Mouse (Mus musculus) small intestine, adult 2 months (tissue): ENCODE measurements around the gene Gcc2.

Experiments used
- CTCF ChIP-seq: fragments of 200-500 bp; IDR thresholded peaks from 2 replicates; pipeline ENCODE4 v1.5.1; 2012; ENCODE audit warnings: low read depth, mild to moderate bottlenecking, control low read depth, inconsistent platforms, low read length, moderate library complexity, mixed read lengths; ENCODE audit not compliant: insufficient replicate concordance, insufficient read length; ENCODE audit errors: extremely low read depth
- POLR2A ChIP-seq: fragments of 200-500 bp; IDR thresholded peaks from 2 replicates; pipeline ENCODE4 v1.6.1; 2012; ENCODE audit warnings: low read depth, mild to moderate bottlenecking, control low read depth, inconsistent platforms, low read length, moderate library complexity

- TF ChIP-seq CTCF = no peak
- TF ChIP-seq POLR2A = no peak
These were observed 86.4 kb downstream of the Gcc2 start for GRCm38 (mm10) chr10:58341685-58342084.
